In the genomic region with DNA sequence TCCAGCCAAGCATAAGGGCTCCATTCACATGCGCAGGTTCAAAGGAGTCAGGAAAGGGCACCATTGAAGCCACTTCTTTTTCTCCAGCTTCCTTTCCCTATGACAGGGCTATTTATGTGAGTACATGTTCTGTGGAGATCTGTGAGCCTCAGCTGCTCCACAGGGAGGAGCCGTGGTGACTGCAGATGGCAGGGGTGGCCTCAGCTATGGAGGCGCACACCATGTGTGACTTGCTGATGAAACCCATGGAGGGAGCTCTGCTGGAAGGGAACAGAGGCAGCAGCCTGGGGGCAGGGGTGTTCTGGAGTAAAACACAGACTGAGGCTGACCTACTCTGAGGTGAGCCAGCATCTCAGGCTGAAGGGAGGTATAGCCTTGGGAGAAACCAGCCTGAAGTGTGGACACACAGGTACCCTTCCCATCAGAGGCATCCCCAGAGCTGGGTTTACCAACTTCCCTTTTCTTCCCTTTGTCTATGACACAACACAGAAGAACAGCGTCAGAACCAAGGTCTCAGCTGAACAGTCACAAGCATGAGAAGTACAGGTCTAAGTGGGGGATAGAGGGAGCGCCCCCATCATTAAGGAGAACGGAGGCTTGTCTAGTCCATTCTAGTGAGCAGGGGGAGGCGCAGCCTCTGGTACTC, we compare ENCODE assay signal across 9 mouse cellular contexts. TPM values are rescaled to one million over a fixed set of nuclear protein-coding genes. Genes with fewer than 3 reads are reported as not detected.
A peak's percentile ranks its signal among the peaks of the same experiment; 100 is the strongest.
DNase-seq lines count a peak whose midpoint lies in the region; ATAC-seq and TF ChIP-seq lines count a peak whose summit lies in the region.
"Had no signal": no experiment of that assay in that cellular context is flagged by ENCODE, and none has a peak within 500 bp of the region (broad histone marks: within the 10 kb centered on the region; RNA-seq: fewer than 3 reads in every experiment).

No protein-coding gene starts in this region.

- no peak overlapping the region for H3K4me2 ChIP-seq in limb, embryonic 15.5 days
- no peak overlapping the region for H3K4me2 ChIP-seq in neural tube, embryonic 15.5 days

- H3K9me3 ChIP-seq in limb, embryonic 15.5 days: no peaks in the 10 kb centered on the region
- no peaks in the 10 kb centered on the region for H3K9me3 ChIP-seq in neural tube, embryonic 15.5 days (replicated peaks)

- 0 out of 2 replicates have a peak, but pooled peaks have one; percentile 13 for ATAC-seq in limb, embryonic 15.5 days (ENCODE audit: insufficient number of reproducible peaks, low FRiP score, low TSS enrichment, low read depth)
- ATAC-seq in neural tube, embryonic 15.5 days (ENCODE audit: low FRiP score): no peak
- ATAC-seq in erythroblast, adult 5-6 weeks (replicated peaks; ENCODE audit: low FRiP score, poor library complexity, severe bottlenecking): no peak

- 76% methylated on average over 7 of the region's 7 CpGs for WGBS in cerebellum, adult 2 months
- 74% methylated on average over 7 of the region's 7 CpGs for WGBS in limb, embryonic 15.5 days
- WGBS in neural tube, embryonic 15.5 days: 58% methylated on average over 7 of the region's 7 CpGs

- no peak overlapping the region for H3K4me3 ChIP-seq in cerebellum, adult 2 months (replicated peaks; ENCODE audit: insufficient read depth, low read depth, low read length)
- no peak overlapping the region for H3K4me3 ChIP-seq in limb, embryonic 15.5 days
- no peak overlapping the region for H3K4me3 ChIP-seq in neural tube, embryonic 15.5 days (replicated peaks)
- H3K4me3 ChIP-seq: erythroblast, embryonic 14.5 days had no signal

- no peak for DNase-seq in cerebellum, adult 2 months
- no peak for DNase-seq in cerebellum, adult 11 months
- DNase-seq in thymus, postnatal 4 days: peak; percentile 44
- no peak for DNase-seq in thymus, postnatal 36 days
- DNase-seq in urinary bladder, postnatal 10 days (ENCODE audit: low spot score): no peak

- no peak for TF ChIP-seq CTCF in cerebellum, adult 2 months (IDR thresholded peaks at IDR 0.05; ENCODE audit: borderline replicate concordance, insufficient read depth, low read depth, low read length)

- H3K9ac ChIP-seq in limb, embryonic 15.5 days: no peak overlapping the region
- 0 out of 2 replicates have a peak overlapping the region, but pooled peaks have one; percentile 5 for H3K9ac ChIP-seq in neural tube, embryonic 15.5 days (replicated peaks)

- H3K27me3 ChIP-seq in cerebellum, adult 2 months (ENCODE audit: control insufficient read depth, insufficient read depth, low read length): no peaks in the 10 kb centered on the region
- no peaks in the 10 kb centered on the region for H3K27me3 ChIP-seq in limb, embryonic 15.5 days
- H3K27me3 ChIP-seq in neural tube, embryonic 15.5 days (replicated peaks): no peaks in the 10 kb centered on the region

- peaks cover 48% of the 10 kb centered on the region for H3K4me1 ChIP-seq in cerebellum, adult 2 months (ENCODE audit: control insufficient read depth, insufficient read depth, low read length)
- peaks cover 63% of the 10 kb centered on the region for H3K4me1 ChIP-seq in limb, embryonic 15.5 days
- peaks cover 85% of the 10 kb centered on the region for H3K4me1 ChIP-seq in neural tube, embryonic 15.5 days

- H3K27ac ChIP-seq in cerebellum, adult 2 months (ENCODE audit: insufficient read depth, low read length): peak overlapping the region; percentile 54; the same call in 1 of the 2 replicates
- H3K27ac ChIP-seq in limb, embryonic 15.5 days: peak overlapping the region; percentile 72
- peak overlapping the region; percentile 95 for H3K27ac ChIP-seq in neural tube, embryonic 15.5 days (replicated peaks)

- H3K36me3 ChIP-seq in limb, embryonic 15.5 days: peaks cover 14% of the 10 kb centered on the region
- peaks cover 7% of the 10 kb centered on the region; the same call in 1 of the 2 replicates for H3K36me3 ChIP-seq in neural tube, embryonic 15.5 days

- TF ChIP-seq POLR2A in cerebellum, adult 2 months (IDR thresholded peaks at IDR 0.05; ENCODE audit: borderline replicate concordance, insufficient read depth, low read length): no peak

RNA-seq across cellular contexts. Expression of a gene that starts 36.5 kb away (rescaled TPM):
- 90.2 and 94.1 TPM in 2 replicates for polyA plus RNA-seq in cerebellum, adult 2 months (2012; rRNA removed)
- polyA plus RNA-seq in limb, embryonic 15.5 days (2015; fragmentation: Nextera tagmentation; extraction: Ambion mirVana): 98.4 and 105 TPM in 2 replicates
- polyA plus RNA-seq in neural tube, embryonic 15.5 days (2015; fragmentation: Nextera tagmentation; extraction: Ambion mirVana): 160 and 162 TPM in 2 replicates
- 23.2 and 30.9 TPM in 2 replicates for total RNA-seq in erythroblast, adult 5-6 weeks (2015; ENCODE audit: low replicate concordance)
- total RNA-seq in erythroblast, adult 5-6 weeks (2017; ENCODE audit: low replicate concordance): 20.5 and 26.8 TPM in 2 replicates

RNA-seq across cellular contexts. Expression of a gene that starts 39.6 kb away (rescaled TPM):
- polyA plus RNA-seq in cerebellum, adult 2 months (2012; rRNA removed): 12.0 and 13.6 TPM in 2 replicates
- polyA plus RNA-seq in limb, embryonic 15.5 days (2015; fragmentation: Nextera tagmentation; extraction: Ambion mirVana): 5.5 and 8.3 TPM in 2 replicates
- polyA plus RNA-seq in neural tube, embryonic 15.5 days (2015; fragmentation: Nextera tagmentation; extraction: Ambion mirVana): 2.3 and 27.7 TPM in 2 replicates
- 85.1 and 133 TPM in 2 replicates for total RNA-seq in erythroblast, adult 5-6 weeks (2015; ENCODE audit: low replicate concordance)
- total RNA-seq in erythroblast, adult 5-6 weeks (2017; ENCODE audit: low replicate concordance): 30.2 and 34.8 TPM in 2 replicates
